Mouse (Mus musculus): Measurements from ENCODE around the gene Grm8.

The Grm8 gene

DNA sequence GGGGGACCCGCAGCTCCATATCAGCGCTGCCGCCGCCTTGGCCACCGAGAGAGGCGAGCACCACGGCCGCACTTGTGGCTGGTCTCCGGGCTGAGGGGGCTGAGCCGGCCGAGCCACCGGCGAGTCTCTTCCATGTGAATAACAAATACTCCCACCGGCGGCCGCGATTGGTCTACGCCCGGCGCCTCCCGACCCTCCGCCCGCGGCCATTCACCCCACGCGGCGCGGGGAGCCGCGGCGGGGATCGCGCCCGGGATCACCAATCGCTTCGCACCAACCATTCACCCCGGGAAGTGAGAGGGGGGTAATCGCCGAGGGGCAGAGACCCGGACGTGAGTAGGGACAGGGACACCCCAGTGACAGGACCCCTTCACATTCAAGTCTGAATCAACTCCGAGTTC lies at the start of gene Grm8:
TSS of gene Grm8 (minus strand) at position 178 of the 401 bp plus-strand sequence.
- DNase-seq (ENCODE audit: low spot score in 2 of 2): peak; percentile 23 to 29

DNA sequence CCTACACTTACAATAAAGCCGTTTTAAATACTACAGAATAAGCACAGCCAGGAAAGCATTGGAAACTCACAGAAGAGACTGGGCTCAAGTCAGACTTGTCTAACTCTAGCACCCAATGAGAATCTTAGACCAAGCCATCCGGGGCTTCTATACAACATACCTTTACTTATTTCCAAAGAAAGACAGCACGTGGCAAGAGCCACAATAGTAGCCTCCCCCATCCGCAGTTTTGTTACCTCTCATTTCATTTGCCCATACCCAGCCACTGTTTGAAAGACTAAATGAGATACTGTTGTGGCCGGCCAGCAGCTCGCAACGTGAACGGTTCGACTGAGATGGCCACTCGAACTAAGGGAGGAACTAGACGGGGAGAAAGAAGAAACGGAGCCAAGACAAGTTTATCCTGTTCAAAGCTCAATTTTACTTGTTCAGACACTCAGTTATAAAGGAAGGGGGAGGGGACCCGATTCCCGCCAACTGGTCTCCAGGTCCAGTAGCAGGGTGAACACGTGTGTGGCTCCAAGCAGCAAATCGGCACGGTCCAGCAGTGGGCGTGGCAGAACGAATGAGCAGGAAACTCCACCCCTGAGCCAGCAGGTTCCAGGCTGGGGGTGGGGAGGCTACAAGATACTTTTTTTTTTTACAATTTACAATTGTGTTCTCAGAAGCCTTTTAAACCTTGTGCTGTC lies 35.0 kb upstream of the Grm8 start:
- no peak for DNase-seq (ENCODE audit: low spot score in 2 of 2)

DNA sequence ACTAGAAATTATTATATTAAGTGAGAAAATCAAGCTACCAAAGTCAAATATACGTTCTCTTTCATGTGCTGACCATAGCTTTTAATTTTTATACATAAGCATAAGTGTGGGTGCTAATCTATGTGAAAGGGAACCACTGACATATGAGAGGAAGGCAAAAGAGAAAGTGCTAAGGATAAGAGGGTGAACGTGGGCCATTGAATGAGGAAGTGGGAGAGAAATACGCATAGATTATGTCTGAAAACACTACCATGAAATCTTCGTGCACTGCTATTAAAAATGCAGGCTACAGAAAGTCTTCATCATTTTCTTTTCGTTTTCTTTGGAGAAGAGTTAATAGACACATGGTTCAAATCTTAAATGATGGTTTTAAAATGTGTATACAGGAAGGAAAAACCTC lies 25.4 kb upstream of the Grm8 start:
- DNase-seq (ENCODE audit: low spot score in 2 of 2): no peak

DNA sequence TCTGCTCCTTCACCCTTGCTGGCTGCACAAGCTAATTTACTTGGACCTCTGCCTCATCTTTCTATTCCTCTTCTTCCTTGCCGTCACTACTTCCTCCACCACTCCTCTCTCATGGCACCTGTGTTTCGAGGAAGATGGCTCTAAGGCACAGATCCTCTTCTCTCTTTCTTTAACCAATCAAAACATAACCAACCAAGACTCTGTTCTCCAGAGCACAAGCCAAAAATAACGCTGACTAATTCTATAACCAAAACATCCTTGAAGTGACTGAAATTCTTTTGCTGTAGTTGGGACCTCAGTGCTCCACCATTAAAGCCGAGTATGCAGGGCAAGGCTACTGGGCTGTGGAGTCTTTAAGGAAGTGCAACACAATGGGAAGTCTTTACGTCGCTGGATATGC lies 11.5 kb upstream of the Grm8 start:
- no peak for DNase-seq (ENCODE audit: low spot score in 2 of 2)

DNA sequence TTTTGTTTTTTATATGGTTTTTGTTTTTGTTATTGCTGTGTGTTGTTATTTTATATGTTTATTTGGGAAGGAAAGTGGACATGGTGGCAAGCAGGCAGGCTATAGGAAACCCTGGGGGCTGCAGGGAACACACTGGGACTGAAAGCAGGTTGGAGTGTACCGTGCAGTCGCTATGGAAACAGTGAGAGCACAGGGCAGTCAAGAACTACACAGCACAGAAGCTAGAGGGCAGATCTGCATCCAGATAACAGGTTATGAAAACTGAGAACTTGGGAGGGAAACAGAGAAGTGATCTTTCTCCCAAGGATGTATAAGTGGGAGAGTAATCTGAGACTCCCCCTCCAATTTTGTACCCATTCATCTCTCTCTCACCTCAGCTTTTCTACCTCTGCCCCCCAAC lies 7.4 kb upstream of the Grm8 start:
- no peak for DNase-seq (ENCODE audit: low spot score in 2 of 2)

DNA sequence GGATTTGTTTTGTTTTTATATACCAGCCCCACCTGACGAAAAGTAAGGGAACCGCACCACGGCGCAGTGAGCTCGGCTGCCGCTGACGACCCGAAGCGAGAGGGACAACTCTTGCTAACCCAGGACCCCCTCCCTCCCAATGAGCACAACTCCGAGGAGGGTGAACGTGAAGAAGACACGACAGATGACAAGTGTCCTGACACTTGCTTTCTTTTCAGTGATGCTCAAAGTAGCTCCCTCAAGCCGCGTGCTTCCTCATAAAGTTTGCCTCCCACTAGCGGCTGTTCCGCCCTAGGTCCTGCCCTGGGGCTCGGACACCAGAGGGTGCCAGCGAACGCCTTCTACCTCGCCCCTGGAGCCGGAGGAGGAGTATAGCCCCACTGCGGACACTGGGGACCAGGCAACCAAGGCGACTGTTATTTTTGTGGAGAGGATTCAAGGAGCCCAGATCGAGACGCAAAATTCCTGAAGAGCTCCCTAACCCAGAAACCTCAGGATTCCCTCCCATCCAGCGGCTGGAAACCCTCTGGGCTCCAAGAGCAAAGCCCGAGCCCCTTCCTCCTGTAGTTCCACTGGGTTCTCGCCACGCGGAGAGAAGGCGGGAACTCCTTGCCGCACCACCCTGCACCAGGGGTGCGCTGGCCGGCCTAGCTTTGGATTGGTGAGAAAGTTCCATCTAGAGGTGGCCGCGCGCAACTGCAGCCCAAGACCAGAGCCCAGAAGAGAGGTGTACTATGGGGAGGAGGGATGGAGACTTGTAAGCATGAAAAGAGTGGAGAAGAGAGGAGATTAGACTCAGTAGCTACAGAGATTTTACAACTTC lies 644 bp upstream of the Grm8 start:
- DNase-seq (ENCODE audit: low spot score in 2 of 2): peak; percentile 80 to 86

DNA sequence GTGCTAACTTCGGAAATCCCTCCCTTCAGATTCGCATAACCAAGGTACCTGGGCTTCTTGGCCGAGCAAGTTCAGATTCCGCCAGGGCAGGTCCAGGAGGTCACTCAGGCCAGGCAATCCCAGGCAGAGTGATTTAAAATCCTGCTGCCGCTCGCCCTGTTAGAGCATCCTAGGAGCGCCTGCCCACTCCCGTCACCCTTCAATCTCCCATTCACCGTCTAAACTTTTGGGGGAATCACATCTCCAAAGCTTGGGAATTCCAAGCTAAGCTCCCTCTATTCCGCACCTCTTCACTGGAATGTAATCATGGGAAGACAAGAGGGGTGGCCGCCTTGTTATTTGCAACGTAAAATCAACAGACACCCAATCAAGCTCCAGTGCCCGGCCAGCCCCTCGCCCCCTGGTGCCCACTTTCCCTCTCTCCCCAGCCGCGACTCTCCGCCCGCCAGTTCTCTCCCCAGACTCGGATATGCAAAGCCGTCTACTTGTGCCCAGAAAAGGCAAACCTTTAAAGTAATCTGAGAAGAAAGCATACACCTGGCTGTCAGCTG lies 652 bp downstream of the Grm8 start:
- no peak for DNase-seq (ENCODE audit: low spot score in 2 of 2)

DNA sequence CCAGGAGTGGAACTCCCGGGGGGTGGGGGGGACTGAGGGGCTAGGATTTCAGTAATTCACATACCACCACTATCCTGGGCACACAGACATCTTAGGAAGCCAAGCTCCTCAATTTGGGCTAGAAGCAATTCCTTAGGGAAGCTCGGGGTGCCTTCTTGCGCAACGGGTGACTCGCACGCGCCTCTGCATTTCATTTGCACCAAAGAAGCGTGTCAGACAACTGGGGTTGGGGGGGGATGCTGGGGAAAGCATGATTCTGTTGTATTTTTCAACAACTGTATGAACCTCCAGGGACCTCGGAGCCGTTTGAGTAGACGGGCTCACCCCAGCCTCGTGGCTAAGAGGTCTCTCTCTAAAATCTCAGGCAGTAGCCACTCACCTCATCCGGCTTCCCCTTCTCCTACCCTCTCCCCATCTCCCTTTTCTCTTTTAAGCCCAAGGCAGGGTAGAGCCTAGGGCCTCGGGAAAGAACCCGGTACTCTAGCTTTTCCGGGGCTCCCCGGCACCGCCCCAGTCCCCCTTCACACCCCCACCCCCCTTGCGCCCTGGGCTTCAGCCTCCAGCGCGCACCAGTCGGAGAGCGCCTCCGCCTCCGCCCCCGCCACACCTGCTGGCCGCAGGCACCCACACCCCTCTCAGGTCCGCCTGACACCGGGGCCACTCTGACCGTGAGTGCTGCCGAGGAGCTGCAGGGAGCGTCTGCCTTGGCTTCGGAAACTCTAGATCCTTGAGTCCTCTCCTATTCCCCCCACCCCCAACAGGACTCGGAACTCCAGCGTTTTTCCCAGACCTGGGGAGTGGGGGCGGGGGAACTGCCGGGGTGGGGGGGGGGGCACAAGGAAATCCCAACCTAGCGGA lies 1.5 kb downstream of the Grm8 start:
- no peak for DNase-seq (ENCODE audit: low spot score in 2 of 2)

DNA sequence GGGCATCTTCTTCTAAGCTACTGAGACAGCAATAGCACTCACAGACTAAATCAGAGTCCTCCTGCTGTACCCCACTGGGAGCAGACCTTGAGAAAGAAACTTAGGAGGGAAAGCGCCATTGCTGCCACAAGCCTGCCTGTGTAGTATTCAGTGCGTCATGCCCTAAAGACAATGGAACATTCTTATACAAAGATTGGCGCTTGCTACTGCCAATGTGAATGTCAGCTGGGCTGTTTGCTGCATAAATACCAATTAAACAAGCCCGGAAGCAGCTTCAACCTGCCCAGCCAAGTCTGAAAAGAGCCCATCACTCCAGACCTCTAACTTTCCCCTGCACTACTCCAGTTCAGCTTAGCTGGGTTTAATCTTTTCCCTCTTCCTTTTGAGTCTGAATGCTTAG lies 2.9 kb downstream of the Grm8 start:
- no peak for DNase-seq (ENCODE audit: low spot score in 2 of 2)

DNA sequence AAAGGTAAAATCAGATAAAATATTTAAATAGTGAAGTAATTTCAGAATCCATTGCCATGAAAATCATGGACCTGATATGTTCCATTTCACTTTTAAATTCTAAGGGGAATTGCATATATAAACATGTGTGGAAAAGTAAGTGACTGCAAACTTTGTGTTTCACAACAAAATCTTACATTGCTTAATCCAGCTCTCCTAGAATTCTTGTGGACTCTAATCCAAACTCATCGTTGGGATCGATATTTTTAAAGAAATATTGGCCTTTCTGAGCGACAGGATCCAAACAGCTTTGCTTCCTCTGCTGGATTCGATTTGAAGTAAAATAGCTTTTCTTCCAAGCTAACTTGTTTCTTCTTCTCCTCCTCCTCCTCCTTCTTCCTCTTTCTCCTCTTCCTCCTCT lies 6.1 kb downstream of the Grm8 start:
- no peak for DNase-seq (ENCODE audit: low spot score in 2 of 2)

DNA sequence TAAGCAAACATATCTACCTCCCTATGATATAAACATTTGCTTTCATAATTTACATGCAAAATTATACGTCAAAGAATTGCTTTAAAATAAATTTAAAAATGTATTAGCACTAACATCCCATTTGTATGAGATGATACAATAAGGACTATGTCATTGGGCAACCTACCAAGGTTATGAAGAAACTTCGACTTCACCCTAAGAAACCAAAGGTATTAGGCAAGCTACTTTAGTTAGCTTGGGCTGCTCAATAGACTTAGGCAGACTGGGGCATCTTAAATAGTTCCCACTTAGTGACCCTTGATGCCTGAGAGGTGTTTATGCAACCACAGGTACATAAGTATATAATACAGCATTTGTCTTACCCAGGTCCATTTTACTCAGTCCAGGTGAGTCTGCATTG lies 19.5 kb downstream of the Grm8 start:
- no peak for DNase-seq (ENCODE audit: low spot score in 2 of 2)

DNA sequence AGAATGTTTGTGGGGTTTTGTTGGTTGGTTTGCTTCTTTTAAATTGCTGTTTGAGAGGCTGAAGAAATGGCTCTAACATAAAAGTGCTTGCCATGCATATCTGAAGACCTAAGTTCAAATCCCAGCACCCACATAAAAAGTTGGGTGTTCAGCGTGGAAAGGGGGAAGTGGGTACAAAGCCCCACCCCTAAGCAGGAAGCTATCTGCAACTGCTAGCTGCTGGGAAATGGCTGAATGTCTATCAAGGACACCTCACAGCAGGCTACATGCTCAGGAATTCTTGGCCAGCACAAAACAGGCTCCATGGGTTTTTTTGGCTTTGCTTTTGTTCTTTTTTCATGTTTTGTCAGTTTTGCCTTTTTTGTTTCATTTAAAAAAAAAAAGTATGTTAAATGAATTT lies 20.1 kb downstream of the Grm8 start:
- DNase-seq (ENCODE audit: low spot score in 2 of 2): no peak

DNA sequence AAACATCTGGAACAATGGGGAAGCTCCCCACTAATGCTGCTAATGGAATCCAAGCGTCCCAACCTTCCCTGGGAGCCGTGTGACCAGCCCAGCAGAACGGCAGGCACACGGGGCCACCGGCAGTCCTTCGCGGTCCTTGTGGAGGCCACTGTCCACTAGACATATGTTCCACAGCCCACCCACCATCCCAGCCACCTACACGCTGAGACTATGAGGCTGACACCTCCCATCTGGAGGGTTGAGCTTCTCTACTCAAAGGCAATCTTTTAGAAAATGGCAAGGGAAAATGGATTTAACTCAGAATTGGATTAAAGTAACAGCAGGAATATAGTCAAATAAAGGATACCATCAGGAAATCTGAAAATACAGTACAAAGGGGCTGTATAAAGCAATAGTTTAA lies 23.4 kb downstream of the Grm8 start:
- no peak for DNase-seq (ENCODE audit: low spot score in 2 of 2)

DNA sequence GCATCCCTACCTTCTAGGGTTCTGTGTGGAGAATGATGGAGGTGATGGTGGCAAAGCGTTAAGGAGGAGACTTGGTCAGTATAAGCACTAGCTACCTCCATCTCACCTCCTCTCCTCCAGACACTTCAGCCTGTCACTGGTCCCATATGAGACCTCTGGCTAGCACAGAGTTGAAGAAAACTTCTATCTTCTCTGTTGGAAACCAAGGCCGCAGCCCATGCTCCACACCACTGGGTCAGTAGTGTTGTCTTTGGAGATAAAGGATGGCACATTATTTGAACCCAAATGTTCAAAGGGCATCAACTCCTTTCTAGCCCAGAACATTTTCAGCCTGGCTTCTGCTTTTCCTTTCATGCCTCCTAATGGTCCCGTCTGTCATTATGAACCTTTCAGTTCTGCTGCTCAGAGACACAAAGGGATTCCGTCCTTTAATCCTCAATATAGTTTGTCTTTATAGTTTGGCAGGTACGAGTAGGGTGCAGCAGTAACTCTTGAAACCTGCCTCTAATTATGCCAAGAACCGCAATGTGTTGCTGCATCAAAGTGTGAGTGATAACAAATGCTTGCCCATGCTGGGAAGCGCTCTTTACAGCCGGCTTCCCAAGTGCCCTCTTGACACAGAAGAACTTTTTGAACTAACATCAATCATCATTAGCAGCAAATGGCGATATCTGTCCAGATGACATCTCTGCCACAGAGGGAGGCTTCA lies 32.2 kb downstream of the Grm8 start:
- DNase-seq (ENCODE audit: low spot score in 2 of 2): no peak

DNA sequence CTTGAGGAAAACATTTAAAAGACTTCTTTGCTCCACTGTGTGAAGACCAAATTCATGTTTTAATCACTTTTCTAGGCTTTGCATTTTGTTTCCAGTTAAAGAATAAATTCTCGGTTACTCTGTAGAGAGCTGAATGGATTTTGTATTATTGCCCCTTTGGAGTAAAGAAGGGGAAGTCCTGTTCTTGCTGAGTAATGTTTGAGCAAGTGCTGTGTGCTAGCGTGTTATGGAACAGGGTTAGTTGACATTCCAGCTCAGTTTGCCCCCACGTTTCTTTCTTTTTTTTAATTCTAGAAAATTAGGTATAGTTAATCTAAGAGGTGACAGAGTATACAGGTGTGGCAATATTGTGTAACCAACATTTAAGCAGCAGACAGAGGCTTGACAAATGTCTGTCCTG lies 35.0 kb downstream of the Grm8 start:
- DNase-seq (ENCODE audit: low spot score in 2 of 2): no peak

DNA sequence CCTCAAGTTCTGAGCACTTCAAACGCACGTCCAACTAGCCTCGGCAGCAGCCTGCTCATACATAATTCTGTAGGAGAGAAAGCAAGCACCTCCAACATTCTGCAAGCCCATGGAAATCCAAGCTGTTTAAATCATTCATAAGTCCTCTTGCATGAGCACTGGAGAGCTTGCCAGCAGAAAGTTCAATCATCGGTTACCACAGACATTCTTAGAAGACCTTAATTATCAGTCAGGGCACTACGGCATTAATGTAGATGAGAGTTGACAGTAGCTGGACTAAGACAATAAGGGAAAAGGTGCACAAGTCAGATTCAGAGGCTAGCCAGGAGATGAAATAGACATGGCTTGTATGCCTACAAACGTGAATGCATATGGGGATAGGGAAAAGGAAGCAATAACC lies 42.5 kb downstream of the Grm8 start:
- no peak for DNase-seq (ENCODE audit: low spot score in 2 of 2)

DNA sequence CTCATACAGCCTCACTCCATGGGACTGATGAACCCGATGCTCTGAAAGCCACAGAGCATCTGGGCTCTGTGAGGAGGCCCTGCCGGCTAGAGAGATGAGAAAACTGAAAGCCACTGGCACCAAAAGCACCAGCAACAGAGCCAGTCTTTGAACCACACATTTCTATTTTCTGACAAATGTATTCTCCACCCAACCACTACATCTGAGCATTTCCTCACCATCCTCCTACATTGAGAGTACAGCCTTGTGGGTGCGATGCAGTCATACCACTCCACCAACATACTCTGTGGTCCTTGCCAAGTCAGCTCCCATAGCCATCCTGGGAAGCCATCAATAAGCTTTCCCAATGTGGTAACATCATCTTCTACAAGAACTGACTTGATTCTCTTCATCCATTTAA lies 43.1 kb downstream of the Grm8 start:
- DNase-seq (ENCODE audit: low spot score in 2 of 2): peak in 1 of 2 experiments; percentile 10

DNA sequence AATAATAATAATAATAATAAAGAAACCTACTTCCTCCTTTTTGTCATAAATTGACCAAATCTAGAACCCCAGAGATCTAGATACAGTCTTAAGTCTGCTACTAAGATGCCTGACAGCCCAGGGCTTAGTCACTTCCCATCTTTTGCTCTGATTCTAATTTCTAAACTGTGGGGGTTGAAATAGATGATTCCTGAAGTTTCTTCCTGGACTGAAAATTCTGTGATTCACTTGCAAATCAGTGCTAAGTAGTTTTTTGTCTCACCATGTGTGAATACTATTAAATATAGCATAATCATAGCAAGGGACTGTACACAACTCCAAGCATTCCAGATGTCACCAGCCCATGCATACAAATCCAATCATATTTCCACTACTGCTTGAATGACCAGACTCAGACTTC lies 44.0 kb downstream of the Grm8 start:
- DNase-seq (ENCODE audit: low spot score in 2 of 2): no peak

DNA sequence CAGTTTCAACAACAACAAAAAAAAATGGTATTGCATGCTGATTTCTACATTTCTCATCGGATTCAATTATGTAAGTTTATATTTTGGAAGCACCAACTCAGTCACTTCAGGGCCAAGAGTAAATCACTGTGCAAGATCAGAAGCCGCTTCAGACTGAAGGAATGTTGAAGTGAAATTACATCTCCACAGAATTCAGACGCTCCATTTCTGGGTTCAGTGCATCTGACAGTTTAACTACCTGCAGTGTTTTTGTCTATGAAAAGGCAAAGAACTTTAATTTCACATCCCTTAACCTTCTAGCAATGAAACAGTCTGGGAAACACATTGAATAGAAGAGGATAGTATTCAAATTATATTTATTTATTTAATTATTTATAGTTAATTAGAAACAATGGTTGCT lies 59.4 kb downstream of the Grm8 start:
- no peak for DNase-seq (ENCODE audit: low spot score in 2 of 2)

DNA sequence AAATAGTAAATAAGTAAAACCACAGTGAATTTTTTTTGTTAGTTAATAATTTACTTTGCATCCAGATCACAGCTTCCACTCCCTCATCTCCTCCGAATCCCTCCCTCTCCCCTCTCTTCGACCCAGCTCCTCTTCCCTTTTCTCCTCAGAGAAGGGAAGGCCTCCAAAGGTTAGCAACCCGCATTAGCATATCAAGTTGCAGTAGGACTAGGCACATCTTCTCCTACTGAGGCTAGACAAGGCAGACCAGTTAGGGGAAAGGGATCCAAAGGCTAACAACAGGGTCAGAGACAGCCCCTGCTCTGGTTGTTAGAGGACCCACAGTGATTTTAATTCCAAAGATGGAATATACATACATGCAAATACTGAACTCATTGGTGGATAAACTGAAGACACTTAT lies 60.5 kb downstream of the Grm8 start:
- no peak for DNase-seq (ENCODE audit: low spot score in 2 of 2)

DNA sequence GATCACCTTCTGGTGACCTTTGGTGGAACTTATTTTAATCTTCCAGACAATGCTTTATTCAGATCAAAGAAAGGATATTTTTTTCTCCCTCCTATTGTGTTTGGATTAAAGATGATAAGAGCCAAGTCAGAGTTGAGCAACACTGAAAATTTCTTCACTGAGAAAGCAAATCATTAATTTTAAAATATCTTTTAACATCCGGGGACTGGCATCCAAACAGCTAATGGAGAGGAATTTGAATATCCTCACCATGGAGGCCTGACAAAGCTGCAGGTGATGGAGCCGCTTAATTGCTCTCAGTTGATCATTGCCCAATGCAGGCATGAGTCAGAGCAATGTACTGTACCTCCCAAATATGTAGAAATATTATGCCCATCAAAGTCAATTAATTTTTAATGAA lies 83.0 kb downstream of the Grm8 start:
- DNase-seq (ENCODE audit: low spot score in 2 of 2): no peak

DNA sequence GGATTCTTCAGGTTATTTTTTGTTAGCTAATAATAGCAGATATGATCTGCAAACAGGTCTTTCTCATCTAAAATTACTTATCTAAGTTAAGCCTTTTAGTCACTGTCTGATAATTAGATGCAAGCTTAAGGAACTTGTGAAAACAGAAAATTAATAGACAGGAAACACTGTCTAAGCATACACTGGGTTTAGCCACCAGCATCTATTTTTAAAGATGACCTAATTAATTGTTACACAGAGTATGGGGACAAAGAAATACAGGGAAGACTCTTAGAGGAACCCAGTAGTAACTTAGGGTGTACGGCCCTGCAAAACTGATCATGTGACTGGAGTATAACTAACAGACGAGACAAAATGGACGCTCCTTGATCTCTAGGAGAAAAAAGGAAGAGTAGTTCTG lies 92.6 kb downstream of the Grm8 start:
- DNase-seq (ENCODE audit: low spot score in 2 of 2): no peak
